Mouse (Mus musculus) left cerebral cortex, postnatal 14 days (tissue): ENCODE results near the gene Mettl21a. TPM values are rescaled to one million over a fixed set of nuclear protein-coding genes. Genes with fewer than 3 reads are reported as not detected.

Experiments used
- total RNA-seq, 2 experiments: library from RNA; stranded (reverse); gene quantifications; 2 replicates each; pipeline ENCODE4 v1.2.3; 2021

The Mettl21a gene
- total RNA-seq, 2 experiments from 2014 or later, result 8.7 to 11.1 TPM

Other genes with a start within 250 kb of the Mettl21a start
- gene Creb1, start 84.6 kb downstream of the Mettl21a start, total RNA-seq, result 10 to 100 TPM; 48.1 to 48.8 TPM
- gene Ccnyl1, start 73.2 kb upstream of the Mettl21a start, total RNA-seq, result 10 to 100 TPM; 26.0 to 27.8 TPM
- gene Fzd5, start 120.5 kb upstream of the Mettl21a start, total RNA-seq, result 1 to 10 TPM in 1 of 2 experiments, under 1 TPM in 1; 0.57 to 1.5 TPM